18 mouse cellular contexts compared by ENCODE assay signal in genomic region chr9:118768596-118768995, GRCm38 (mm10).
DNase-seq lines count a peak whose midpoint lies in the region; ATAC-seq and TF ChIP-seq lines count a peak whose summit lies in the region.
"Had no signal": no experiment of that assay in that cellular context is flagged by ENCODE, and none has a peak within 500 bp of the region (broad histone marks: within the 10 kb centered on the region; RNA-seq: fewer than 3 reads in every experiment).

No protein-coding gene starts in this region.

- no peak overlapping the region for H3K9ac ChIP-seq in forebrain, embryonic 15.5 days (replicated peaks)
- H3K9ac ChIP-seq: intestine, embryonic 15.5 days had no signal

- 0 out of 2 replicates have a peak overlapping the region, but pooled peaks have one; percentile 41 for H3K27ac ChIP-seq in forebrain, embryonic 10.5 days
- H3K27ac ChIP-seq in forebrain, embryonic 15.5 days (replicated peaks), result no peak overlapping the region
- H3K27ac ChIP-seq in left cerebral cortex, adult 2 months, result no peak overlapping the region
- H3K27ac ChIP-seq in limb, embryonic 10.5 days, result peak overlapping the region; percentile 32; the same call in 1 of the 2 replicates
- H3K27ac ChIP-seq: heart, embryonic 10.5 days; intestine, embryonic 15.5 days had no signal

- intact Hi-C loops in left cerebral cortex, postnatal 4 days (cut with DNase I), result no loop called here
- intact Hi-C loops in left cerebral cortex, adult 2 months (cut with DNase I), result no loop called here

- DNase-seq in forebrain, embryonic 10.5 days (ENCODE audit: extremely low spot score, low spot score), result no peak
- peak; percentile 33 for DNase-seq in left cerebral cortex, postnatal 4 days
- DNase-seq in left cerebral cortex, adult 2 months (ENCODE audit: extremely low spot score in 1 of 2, low spot score in 2 of 2), result no peak
- peak; percentile 17 for DNase-seq in ZHBTc4 (ENCODE audit: low read depth, low spot score)
- no peak for DNase-seq in limb, embryonic 10.5 days (ENCODE audit: low spot score)
- DNase-seq in layer of hippocampus, adult 9-10 months (ENCODE audit: low spot score), result no peak
- DNase-seq: adrenal gland, postnatal 10 days; cerebellum, adult 11-12 months; cerebellum, adult 9-10 months; gastrocnemius, postnatal 36 days; heart, adult 11 months; heart, postnatal 10 days; kidney, adult 2 months had no signal

- H3K4me2 ChIP-seq in forebrain, embryonic 15.5 days (replicated peaks), result no peak overlapping the region
- H3K4me2 ChIP-seq: intestine, embryonic 15.5 days had no signal

- no peak for TF ChIP-seq CTCF in left cerebral cortex, adult 2 months (IDR thresholded peaks at IDR 0.05)

- no peaks in the 10 kb centered on the region for H3K36me3 ChIP-seq in forebrain, embryonic 10.5 days (replicated peaks)
- H3K36me3 ChIP-seq in forebrain, embryonic 15.5 days, result no peaks in the 10 kb centered on the region
- H3K36me3 ChIP-seq in limb, embryonic 10.5 days, result peaks cover 5% of the 10 kb centered on the region; the same call in 1 of the 2 replicates
- H3K36me3 ChIP-seq: intestine, embryonic 15.5 days had no signal

- H3K4me3 ChIP-seq in forebrain, embryonic 10.5 days, result no peak overlapping the region
- H3K4me3 ChIP-seq in forebrain, embryonic 15.5 days, result no peak overlapping the region
- H3K4me3 ChIP-seq in left cerebral cortex, adult 2 months, result no peak overlapping the region
- H3K4me3 ChIP-seq in limb, embryonic 10.5 days, result no peak overlapping the region
- H3K4me3 ChIP-seq: heart, embryonic 10.5 days; intestine, embryonic 15.5 days had no signal

- peaks cover 50% of the 10 kb centered on the region for H3K4me1 ChIP-seq in forebrain, embryonic 10.5 days
- peaks cover under 1% of the 10 kb centered on the region for H3K4me1 ChIP-seq in forebrain, embryonic 15.5 days
- peaks cover 69% of the 10 kb centered on the region for H3K4me1 ChIP-seq in limb, embryonic 10.5 days

- no peak for ATAC-seq in forebrain, embryonic 15.5 days (replicated peaks)
- ATAC-seq: forebrain, embryonic 14.5 days; hindbrain, embryonic 16.5 days; intestine, embryonic 15.5 days had no signal

- 34% methylated on average over 4 of the region's 4 CpGs for WGBS in forebrain, embryonic 10.5 days
- WGBS in forebrain, embryonic 15.5 days, result 31% methylated on average over 4 of the region's 4 CpGs
- 37% methylated on average over 4 of the region's 4 CpGs for WGBS in limb, embryonic 10.5 days

- H3K9me3 ChIP-seq in forebrain, embryonic 10.5 days, result no peaks in the 10 kb centered on the region
- H3K9me3 ChIP-seq in forebrain, embryonic 15.5 days, result no peaks in the 10 kb centered on the region
- H3K9me3 ChIP-seq in limb, embryonic 10.5 days (replicated peaks), result no peaks in the 10 kb centered on the region
- H3K9me3 ChIP-seq: heart, embryonic 10.5 days; intestine, embryonic 15.5 days had no signal

- H3K27me3 ChIP-seq in forebrain, embryonic 10.5 days (ENCODE audit: poor library complexity, severe bottlenecking), result no peaks in the 10 kb centered on the region
- no peaks in the 10 kb centered on the region for H3K27me3 ChIP-seq in forebrain, embryonic 15.5 days
- H3K27me3 ChIP-seq in limb, embryonic 10.5 days (ENCODE audit: low read depth, poor library complexity, severe bottlenecking), result no peaks in the 10 kb centered on the region
- H3K27me3 ChIP-seq: intestine, embryonic 15.5 days had no signal

Comparison
In these comparisons a context has a peak if more than half of its experiments do, and no peak if none do; other contexts are left out.
1. DNase-seq: peak in left cerebral cortex, postnatal 4 days (single experiment) and ZHBTc4 (single experiment); none in forebrain, embryonic 10.5 days (single experiment), left cerebral cortex, adult 2 months (0 of 2), limb, embryonic 10.5 days (single experiment) and layer of hippocampus, adult 9-10 months (single experiment).
2. H3K27ac ChIP-seq: peak in forebrain, embryonic 10.5 days (single experiment) and limb, embryonic 10.5 days (single experiment); none in forebrain, embryonic 15.5 days (single experiment) and left cerebral cortex, adult 2 months (single experiment).